Mouse (Mus musculus) myocyte (in vitro differentiated cells): ENCODE measurements around the gene Acp4. TPM values are rescaled to one million over a fixed set of nuclear protein-coding genes. Genes with fewer than 3 reads are reported as not detected.

ENCODE experiments used
- H3K27me3 ChIP-seq: one replicate; pipeline ENCODE4 v1.6.1; 2011; ENCODE audit not compliant: control insufficient read depth, insufficient read depth, insufficient read length
- H3K36me3 ChIP-seq: one replicate; pipeline ENCODE4 v1.6.1; 2011; ENCODE audit not compliant: control insufficient read depth, insufficient read depth
- H3K4me2 ChIP-seq: one replicate; pipeline ENCODE4 v1.6.1; 2011; ENCODE audit warnings: low read depth, control low read depth
- H3K4me3 ChIP-seq: one replicate; pipeline ENCODE4 v1.5.1; 2011; ENCODE audit warnings: mild to moderate bottlenecking, control low read depth, moderate library complexity
- H3K79me2 ChIP-seq: one replicate; pipeline ENCODE4 v1.6.1; 2011; ENCODE audit not compliant: control insufficient read depth, insufficient read depth
- H3ac ChIP-seq: one replicate; pipeline ENCODE4 v1.6.1; 2011; ENCODE audit not compliant: control insufficient read depth, insufficient read length
- CEBPB ChIP-seq: IDR thresholded peaks from 2 replicates; pipeline ENCODE4 v1.6.1; 2011; ENCODE audit warnings: mild to moderate bottlenecking, moderate library complexity; ENCODE audit not compliant: poor library complexity, insufficient read depth, severe bottlenecking
- E2F4 ChIP-seq: IDR thresholded peaks from one replicate; pipeline ENCODE4 v1.6.1; 2011; ENCODE audit warnings: mild to moderate bottlenecking, control low read depth, moderate library complexity; ENCODE audit not compliant: insufficient read depth
- MAX ChIP-seq: IDR thresholded peaks from one replicate; pipeline ENCODE4 v1.6.1; 2011; ENCODE audit warnings: low read depth, mild to moderate bottlenecking, control low read depth
- MYOD1 ChIP-seq, 3 experiments: IDR thresholded peaks; one replicate each; pipeline ENCODE4 v1.6.1; 2011; ENCODE audit warnings: control low read depth in 2 of 3, low read depth in 2 of 3, mild to moderate bottlenecking in 2 of 3, moderate library complexity in 1 of 3; ENCODE audit not compliant: insufficient read length in 2 of 3, control insufficient read depth in 1 of 3
- MYOG ChIP-seq, 3 experiments: IDR thresholded peaks; one replicate each; pipeline ENCODE4 v1.6.1; 2011; ENCODE audit warnings: control low read depth in 2 of 3, low read depth in 2 of 3, mild to moderate bottlenecking in 2 of 3; ENCODE audit not compliant: insufficient read length in 2 of 3, control insufficient read depth in 1 of 3, insufficient read depth in 1 of 3
- POLR2A ChIP-seq: IDR thresholded peaks from one replicate; pipeline ENCODE4 v1.6.1; 2011; ENCODE audit warnings: low read depth, mild to moderate bottlenecking, control low read depth, moderate library complexity; ENCODE audit not compliant: insufficient read length
- POLR2AphosphoS2 ChIP-seq: IDR thresholded peaks from one replicate; pipeline ENCODE4 v1.6.1; 2011; ENCODE audit warnings: low read depth, control low read depth; ENCODE audit not compliant: insufficient read length
- REST ChIP-seq: IDR thresholded peaks from one replicate; pipeline ENCODE4 v1.6.1; 2011; ENCODE audit warnings: mild to moderate bottlenecking, control low read depth, moderate library complexity; ENCODE audit not compliant: insufficient read depth, insufficient read length
- SRF ChIP-seq: IDR thresholded peaks from one replicate; pipeline ENCODE4 v1.6.1; 2011; ENCODE audit warnings: low read depth; ENCODE audit not compliant: control insufficient read depth, insufficient read length
- TCF12 ChIP-seq: IDR thresholded peaks from one replicate; pipeline ENCODE4 v1.6.1; 2011; ENCODE audit warnings: mild to moderate bottlenecking, control low read depth; ENCODE audit not compliant: poor library complexity, insufficient read depth, severe bottlenecking
- TCF3 ChIP-seq: IDR thresholded peaks from one replicate; pipeline ENCODE4 v1.6.1; 2011; ENCODE audit warnings: low read depth, control low read depth; ENCODE audit not compliant: insufficient read length
- USF1 ChIP-seq: IDR thresholded peaks from one replicate; pipeline ENCODE4 v1.6.1; 2011; ENCODE audit warnings: low read depth, mild to moderate bottlenecking, control low read depth, moderate library complexity
- polyA plus RNA-seq: library from polyadenylated mRNA; unstranded; fragments of >200 nt; fragmentation: generic; extraction: Trizol; gene quantifications from one replicate; pipeline ENCODE4 v1.2.1, GENCODE M21; 2012; ENCODE audit warnings: missing spikeins

Acp4 gene
- 0.06 TPM for polyA plus RNA-seq

- no peak within 1 kb of the TSS for H3ac ChIP-seq
- peaks cover 15% of the 10 kb centered on the region for H3K27me3 ChIP-seq
- H3K36me3 ChIP-seq, result no peaks in the 10 kb centered on the region
- H3K4me2 ChIP-seq, result no peak within 1 kb of the TSS
- no peaks in the 10 kb centered on the region for H3K79me2 ChIP-seq
- H3K4me3 ChIP-seq, result no peak within 1 kb of the TSS
- no peak for TF ChIP-seq POLR2A
- no peak for TF ChIP-seq POLR2AphosphoS2
- TF ChIP-seq CEBPB, result no peak
- TF ChIP-seq SRF, result no peak
- no peak for TF ChIP-seq MAX
- TF ChIP-seq MYOG (IDR thresholded peaks at IDR 0.05; ENCODE audit: control insufficient read depth in 1 of 3, insufficient read depth in 1 of 3, insufficient read length in 2 of 3, low read depth in 2 of 3), result no peak
- no peak for TF ChIP-seq TCF3
- no peak for TF ChIP-seq TCF12
- TF ChIP-seq USF1, result no peak
- TF ChIP-seq MYOD1 (IDR thresholded peaks at IDR 0.05; ENCODE audit: control insufficient read depth in 1 of 3, insufficient read length in 2 of 3, low read depth in 2 of 3), result no peak
- TF ChIP-seq REST, result no peak
- no peak for TF ChIP-seq E2F4
Measured at GRCm38 (mm10) chr7:44257278-44257677, at the start of gene Acp4. Gene Acp4, minus strand, starts transcription at chr7:44257378.

GRCm38 (mm10) chr7:44306516-44307240, 49.5 kb upstream of the Acp4 start, which contains the start of gene Clec11a:
Gene Clec11a, minus strand, starts transcription at chr7:44306902.
- Histone ChIP-seq H3K36me3 (no peaks in the 10 kb centered on the region), H3ac (no peak within 1 kb of the TSS), H3K79me2 (no peaks in the 10 kb centered on the region), H3K4me2 (peak within 1 kb of the TSS; percentile 48), H3K4me3 (no peak within 1 kb of the TSS), H3K27me3 (peaks cover 38% of the 10 kb centered on the region)
- no peak for TF ChIP-seq POLR2A

- H3K79me2 ChIP-seq, result no peaks in the 10 kb centered on the region
- peak overlapping the region; percentile 48 for H3K4me2 ChIP-seq
- TF ChIP-seq CEBPB (no peak), MYOD1 (IDR thresholded peaks at IDR 0.05; ENCODE audit: control insufficient read depth in 1 of 3, insufficient read length in 2 of 3, low read depth in 2 of 3) (no peak), TCF12 (no peak), MYOG (IDR thresholded peaks at IDR 0.05; ENCODE audit: control insufficient read depth in 1 of 3, insufficient read depth in 1 of 3, insufficient read length in 2 of 3, low read depth in 2 of 3) (no peak), SRF (no peak), E2F4 (no peak), TCF3 (no peak), MAX (no peak), POLR2AphosphoS2 (no peak), POLR2A (no peak), USF1 (no peak), REST (no peak)
- H3K27me3 ChIP-seq, result peaks cover 28% of the 10 kb centered on the region
- no peak overlapping the region for H3ac ChIP-seq
- H3K4me3 ChIP-seq, result no peak overlapping the region
- H3K36me3 ChIP-seq, result no peaks in the 10 kb centered on the region
Measured at GRCm38 (mm10) chr7:44305686-44306085, 48.5 kb upstream of the Acp4 start.

GRCm38 (mm10) chr7:44304775-44305641, 47.8 kb upstream of the Acp4 start:
- Histone ChIP-seq H3K27me3 (peaks cover 28% of the 10 kb centered on the region), H3K36me3 (no peaks in the 10 kb centered on the region), H3ac (peak overlapping the region; percentile 77), H3K79me2 (no peaks in the 10 kb centered on the region), H3K4me2 (peak overlapping the region; percentile 90), H3K4me3 (peak overlapping the region; percentile 50)
- TF ChIP-seq SRF, result no peak
- peak; percentile 99 for TF ChIP-seq POLR2AphosphoS2
- peak; percentile 56 for TF ChIP-seq REST
- TF ChIP-seq TCF3, result no peak
- TF ChIP-seq MYOD1 (IDR thresholded peaks at IDR 0.05; ENCODE audit: control insufficient read depth in 1 of 3, insufficient read length in 2 of 3, low read depth in 2 of 3), result no peak
- no peak for TF ChIP-seq E2F4
- no peak for TF ChIP-seq TCF12
- peak; percentile 100 for TF ChIP-seq POLR2A
- no peak for TF ChIP-seq CEBPB
- peak in 1 of 3 experiments; percentile 1 for TF ChIP-seq MYOG (IDR thresholded peaks at IDR 0.05; ENCODE audit: control insufficient read depth in 1 of 3, insufficient read depth in 1 of 3, insufficient read length in 2 of 3, low read depth in 2 of 3)
- TF ChIP-seq USF1, result no peak
- no peak for TF ChIP-seq MAX
